Mouse (Mus musculus) forebrain, embryonic 11.5 days (tissue): ENCODE measurements around the gene Prkce. TPM values are rescaled to one million over a fixed set of nuclear protein-coding genes. Genes with fewer than 3 reads are reported as not detected.

Source experiments
- ATAC-seq: fragments of 200-750 bp; cut with Nextera tagmentation; replicated peaks from 2 replicates; pipeline ENCODE4 v1.8.0; 2017; ENCODE audit warnings: moderate TSS enrichment; ENCODE audit not compliant: low FRiP score
- DNase-seq: peaks from one replicate; pipeline ENCODE4 v3.0.0-alpha.2; 2017; ENCODE audit warnings: low spot score
- H3K27ac ChIP-seq: fragments of 300-500 bp; sonication (generic); 2 replicates; pipeline ENCODE4 v1.5.1; 2014; ENCODE audit warnings: low read depth, low read length
- H3K27me3 ChIP-seq: fragments of 300-500 bp; sonication (generic); 2 replicates; pipeline ENCODE4 v1.6.1; 2014; ENCODE audit warnings: mild to moderate bottlenecking, low read length, mixed read lengths; ENCODE audit not compliant: control insufficient read depth, insufficient read depth
- H3K36me3 ChIP-seq: fragments of 300-500 bp; sonication (generic); 2 replicates; pipeline ENCODE4 v1.6.1; 2014; ENCODE audit warnings: mild to moderate bottlenecking, low read length, moderate library complexity, mixed read lengths; ENCODE audit not compliant: control insufficient read depth, insufficient read depth
- H3K4me1 ChIP-seq: fragments of 300-500 bp; sonication (generic); replicated peaks from 2 replicates; pipeline ENCODE4 v1.6.1; 2014; ENCODE audit warnings: low read length, mixed read lengths; ENCODE audit not compliant: control insufficient read depth, insufficient read depth
- H3K4me2 ChIP-seq: fragments of 300-500 bp; sonication (generic); 2 replicates; pipeline ENCODE4 v1.6.1; 2014; ENCODE audit warnings: low read depth, mild to moderate bottlenecking, low read length, moderate library complexity, mixed read lengths; ENCODE audit not compliant: severe bottlenecking
- H3K4me3 ChIP-seq: fragments of 300-500 bp; sonication (generic); 2 replicates; pipeline ENCODE4 v1.5.1; 2014; ENCODE audit warnings: low read depth, low read length
- H3K9ac ChIP-seq: fragments of 300-500 bp; sonication (generic); 2 replicates; pipeline ENCODE4 v1.6.1; 2014; ENCODE audit warnings: low read length
- H3K9me3 ChIP-seq: fragments of 300-500 bp; sonication (generic); 2 replicates; pipeline ENCODE4 v1.6.1; 2016; ENCODE audit warnings: low read length, mixed read lengths; ENCODE audit not compliant: control insufficient read depth
- WGBS: fragments of 180-500 bp; shearing (Covaris S2); extraction: QIAGEN DNeasy Blood & Tissue Kit; methylation state at CpG from one replicate; pipeline ENCODE4 v1.1.7; 2014; 5-methylcytosine and 5-hydroxymethylcytosine counted together
- polyA plus RNA-seq: library from polyadenylated mRNA; unstranded; fragments of >200 nt; fragmentation: Nextera tagmentation; extraction: Ambion mirVana; gene quantifications from 2 replicates; pipeline ENCODE4 v1.2.1, GENCODE M21; 2014

Prkce gene
- polyA plus RNA-seq, 1 experiment from 2014 or later: 6.0 TPM

GRCm38 (mm10) chr17:86615592-86616291 lies 448.2 kb downstream of the Prkce start:
- no peaks in the 10 kb centered on the region for H3K9me3 ChIP-seq
- no peaks in the 10 kb centered on the region for H3K27me3 ChIP-seq
- H3K4me1 ChIP-seq: no peaks in the 10 kb centered on the region
- H3K4me2 ChIP-seq: no peak overlapping the region
- H3K36me3 ChIP-seq: no peaks in the 10 kb centered on the region
- no peak for DNase-seq
- no peak overlapping the region for H3K9ac ChIP-seq
- WGBS: 92% methylated on average over 13 of the region's 13 CpGs
- ATAC-seq: no peak
- H3K27ac ChIP-seq: no peak overlapping the region
- H3K4me3 ChIP-seq: no peak overlapping the region

DNA sequence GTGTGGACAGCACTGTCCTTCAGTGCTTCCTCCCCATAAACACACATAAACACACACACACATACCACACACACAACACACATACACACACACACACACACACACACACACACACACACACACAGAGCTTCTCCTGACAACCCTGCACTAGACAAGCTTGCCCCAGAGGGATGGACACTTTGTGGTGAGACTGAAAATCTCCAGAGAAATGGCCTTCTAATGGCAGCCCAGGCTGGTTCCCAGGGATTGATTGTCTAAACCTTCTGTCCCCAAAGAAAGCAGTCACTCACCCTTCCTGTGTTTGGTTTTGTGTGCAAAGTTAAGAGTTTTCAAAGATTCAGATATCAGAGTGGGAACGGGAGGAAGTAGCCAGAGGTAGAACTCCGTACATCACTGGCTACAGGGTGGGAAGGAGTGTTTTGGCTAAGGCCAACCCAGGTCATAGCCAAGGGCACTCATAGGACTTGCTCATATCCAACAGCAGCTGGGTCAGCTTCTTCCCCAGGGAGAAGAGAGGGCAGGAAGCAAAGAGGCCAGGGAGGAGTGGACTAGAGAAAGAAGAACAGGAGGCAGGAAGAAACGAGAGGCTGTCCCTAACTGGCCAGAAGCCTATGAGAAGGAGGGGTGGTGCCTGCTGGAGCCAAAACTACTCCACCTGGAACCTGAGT lies 450.1 kb downstream of the Prkce start:
- Histone ChIP-seq H3K4me3 (no peak overlapping the region), H3K9me3 (no peaks in the 10 kb centered on the region), H3K4me2 (no peak overlapping the region), H3K36me3 (no peaks in the 10 kb centered on the region), H3K27ac (no peak overlapping the region), H3K4me1 (no peaks in the 10 kb centered on the region), H3K9ac (no peak overlapping the region), H3K27me3 (no peaks in the 10 kb centered on the region)
- WGBS: 68% methylated on average over 3 of the region's 3 CpGs
- DNase-seq: no peak
- ATAC-seq: no peak

DNA sequence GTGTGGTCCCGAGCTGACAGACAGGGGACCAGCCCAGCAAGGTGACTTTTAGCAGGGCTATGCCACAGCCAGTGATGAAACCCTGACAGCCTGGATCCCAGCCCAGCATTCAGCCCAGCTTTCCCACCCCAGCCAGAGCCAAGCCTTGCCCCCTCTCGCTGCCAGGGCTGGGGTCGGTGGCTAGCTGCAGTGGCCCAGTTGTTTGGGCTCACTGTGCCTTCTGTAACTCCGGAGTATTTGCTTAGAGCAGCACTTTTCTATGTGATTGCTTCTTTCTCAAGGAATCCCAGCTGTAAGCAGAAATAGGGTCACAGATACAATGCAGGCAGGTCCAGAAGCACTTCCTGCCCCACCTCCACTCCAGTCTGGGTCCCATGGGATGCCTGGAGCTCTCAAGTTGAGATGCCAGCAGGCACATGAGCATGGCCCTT lies 450.9 kb downstream of the Prkce start:
- H3K9me3 ChIP-seq: no peaks in the 10 kb centered on the region
- DNase-seq (no peak), ATAC-seq (no peak)
- H3K36me3 ChIP-seq: no peaks in the 10 kb centered on the region
- H3K27ac ChIP-seq: no peak overlapping the region
- no peak overlapping the region for H3K4me2 ChIP-seq
- H3K27me3 ChIP-seq: no peaks in the 10 kb centered on the region
- no peaks in the 10 kb centered on the region for H3K4me1 ChIP-seq
- H3K9ac ChIP-seq: no peak overlapping the region
- 88% methylated on average over 4 of the region's 4 CpGs for WGBS
- no peak overlapping the region for H3K4me3 ChIP-seq

DNA sequence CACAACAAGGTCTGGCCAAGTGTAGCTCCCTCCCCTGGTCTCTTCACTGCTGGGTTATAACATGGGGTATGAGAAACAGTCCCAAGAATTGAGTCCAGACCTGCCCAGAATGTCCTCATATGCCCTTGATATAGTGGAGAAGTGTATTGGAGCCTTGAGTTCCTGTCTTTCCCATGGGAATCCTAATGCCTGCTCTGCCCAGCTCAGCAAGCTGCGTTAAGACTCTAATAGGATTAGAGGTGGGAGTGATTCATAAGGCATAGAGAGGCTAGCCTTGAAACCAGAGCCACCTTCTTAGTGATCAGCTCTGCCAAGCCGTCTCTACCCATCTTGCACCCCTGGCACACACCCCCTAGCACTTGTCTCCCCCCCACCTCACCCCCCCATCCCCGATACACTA lies 455.3 kb downstream of the Prkce start:
- no peak for ATAC-seq
- Histone ChIP-seq H3K9ac (no peak overlapping the region), H3K27ac (no peak overlapping the region), H3K4me2 (no peak overlapping the region), H3K36me3 (no peaks in the 10 kb centered on the region), H3K4me1 (no peaks in the 10 kb centered on the region), H3K9me3 (no peaks in the 10 kb centered on the region), H3K4me3 (no peak overlapping the region), H3K27me3 (no peaks in the 10 kb centered on the region)
- 49% methylated on average over 3 of the region's 3 CpGs for WGBS
- DNase-seq: no peak

DNA sequence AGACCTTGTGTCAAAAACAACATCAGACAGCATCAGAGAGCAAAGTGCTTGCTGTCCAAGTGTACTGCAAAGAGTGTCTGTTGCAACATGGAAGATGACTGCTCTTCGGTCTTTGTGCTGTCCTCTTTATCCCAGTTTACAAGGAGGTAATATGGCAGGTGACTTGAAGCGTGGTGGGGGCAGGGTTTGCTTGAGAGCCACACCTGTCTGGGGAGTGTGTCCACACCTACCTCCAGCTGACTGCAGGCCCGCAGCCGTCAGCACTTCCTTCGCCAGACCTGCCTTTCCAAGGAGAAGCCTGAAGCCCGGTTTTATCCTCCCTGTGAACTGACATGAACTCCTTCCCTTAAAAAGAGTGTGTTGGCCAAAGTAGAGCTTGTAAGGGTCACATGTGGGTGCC lies 458.9 kb downstream of the Prkce start:
- no peak for ATAC-seq
- no peaks in the 10 kb centered on the region for H3K36me3 ChIP-seq
- H3K4me2 ChIP-seq: no peak overlapping the region
- 93% methylated on average over 6 of the region's 6 CpGs for WGBS
- H3K27ac ChIP-seq: no peak overlapping the region
- H3K4me1 ChIP-seq: no peaks in the 10 kb centered on the region
- DNase-seq: no peak
- H3K27me3 ChIP-seq: no peaks in the 10 kb centered on the region
- H3K9ac ChIP-seq: no peak overlapping the region
- no peaks in the 10 kb centered on the region for H3K9me3 ChIP-seq
- no peak overlapping the region for H3K4me3 ChIP-seq

- no peak overlapping the region for H3K9ac ChIP-seq
- no peak for ATAC-seq
- 85% methylated on average over 4 of the region's 4 CpGs for WGBS
Observed at GRCm38 (mm10) chr17:86633131-86633530, 465.5 kb downstream of the Prkce start.

GRCm38 (mm10) chr17:86637311-86637710 lies 469.7 kb downstream of the Prkce start:
- H3K9ac ChIP-seq: no peak overlapping the region
- H3K9me3 ChIP-seq: no peaks in the 10 kb centered on the region
- no peaks in the 10 kb centered on the region for H3K27me3 ChIP-seq
- H3K4me3 ChIP-seq: no peak overlapping the region
- 62% methylated on average over 1 of the region's 1 CpGs for WGBS
- H3K27ac ChIP-seq: no peak overlapping the region
- ATAC-seq (no peak), DNase-seq (no peak)
- no peaks in the 10 kb centered on the region for H3K4me1 ChIP-seq
- no peaks in the 10 kb centered on the region for H3K36me3 ChIP-seq
- H3K4me2 ChIP-seq: no peak overlapping the region

More at GRCm38 (mm10) chr17:86633131-86633530, 465.5 kb downstream of the Prkce start:
- Histone ChIP-seq H3K27ac (no peak overlapping the region), H3K9me3 (no peaks in the 10 kb centered on the region), H3K4me1 (no peaks in the 10 kb centered on the region), H3K4me3 (no peak overlapping the region), H3K36me3 (no peaks in the 10 kb centered on the region), H3K4me2 (no peak overlapping the region), H3K27me3 (no peaks in the 10 kb centered on the region)
- DNase-seq: no peak

- DNase-seq: no peak
- no peak overlapping the region for H3K9ac ChIP-seq
- H3K4me3 ChIP-seq: no peak overlapping the region
- H3K9me3 ChIP-seq: no peaks in the 10 kb centered on the region
- H3K27me3 ChIP-seq: no peaks in the 10 kb centered on the region
- no peaks in the 10 kb centered on the region for H3K4me1 ChIP-seq
- 90% methylated on average over 3 of the region's 3 CpGs for WGBS
- H3K4me2 ChIP-seq: no peak overlapping the region
- no peaks in the 10 kb centered on the region for H3K36me3 ChIP-seq
- H3K27ac ChIP-seq: no peak overlapping the region
- no peak for ATAC-seq
Observed at GRCm38 (mm10) chr17:86639279-86639678, 471.7 kb downstream of the Prkce start.

DNA sequence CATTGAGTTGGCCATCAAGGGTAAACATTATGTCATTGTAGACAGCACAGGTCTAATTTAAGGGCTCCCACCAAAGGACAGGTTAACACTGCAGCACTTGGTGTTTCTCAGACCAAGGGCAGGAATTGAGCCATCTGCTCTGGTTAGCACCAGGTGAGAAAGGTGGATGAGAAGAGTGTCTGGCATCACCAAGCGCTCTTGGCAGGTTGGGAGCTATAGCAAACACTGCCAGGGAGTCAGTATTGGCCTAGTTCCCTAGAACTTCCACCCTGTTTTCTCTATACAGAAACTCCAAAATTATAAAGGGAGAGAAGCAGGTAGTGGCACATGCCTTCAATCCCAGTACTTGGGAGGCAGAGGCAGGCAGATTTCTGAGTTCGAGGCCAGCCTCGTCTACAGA lies 479.6 kb downstream of the Prkce start:
- Histone ChIP-seq H3K9ac (no peak overlapping the region), H3K4me3 (no peak overlapping the region), H3K36me3 (no peaks in the 10 kb centered on the region), H3K4me2 (no peak overlapping the region), H3K27ac (no peak overlapping the region), H3K4me1 (no peaks in the 10 kb centered on the region), H3K9me3 (no peaks in the 10 kb centered on the region), H3K27me3 (no peaks in the 10 kb centered on the region)
- 92% methylated on average over 3 of the region's 3 CpGs for WGBS
- ATAC-seq (no peak), DNase-seq (no peak)
